Mouse (Mus musculus): ENCODE results near the gene Epha6. TPM values are rescaled to one million over a fixed set of nuclear protein-coding genes. Genes with fewer than 3 reads are reported as not detected.

The Epha6 gene
- 10 to 100 TPM; 44.3 to 53.6 TPM for total RNA-seq (2021)

- intact Hi-C loops (cut with DNase I) = loop anchor here (5.0 to 10.0 kb wide), 2 partner anchors 923 to 1900 kb away; no protein-coding TSS in a partner anchor
- peak; percentile 58 for DNase-seq
Observed at GRCm38 (mm10) chr16:60605061-60605831, at the start of gene Epha6. Gene Epha6, minus strand, starts transcription at chr16:60605531.

- intact Hi-C loops (cut with DNase I) = no loop called here
- no peak for DNase-seq
Observed at GRCm38 (mm10) chr16:60651716-60652115, 46.4 kb upstream of the Epha6 start.

GRCm38 (mm10) chr16:60628091-60628490, 22.8 kb upstream of the Epha6 start:
- intact Hi-C loops (cut with DNase I) = no loop called here
- DNase-seq = no peak

- DNase-seq = peak; percentile 80
- intact Hi-C loops (cut with DNase I) = loop anchor here (5.0 to 10.0 kb wide), 2 partner anchors 924 to 1899 kb away; no protein-coding TSS in a partner anchor
Observed at GRCm38 (mm10) chr16:60605832-60606583, 677 bp upstream of the Epha6 start.

- intact Hi-C loops (cut with DNase I) = loop anchor here (5.0 to 10.0 kb wide), 2 partner anchors 922 to 1900 kb away; no protein-coding TSS in a partner anchor
- peak; percentile 4 for DNase-seq
Observed at GRCm38 (mm10) chr16:60604613-60605012, 718 bp downstream of the Epha6 start.

DNA sequence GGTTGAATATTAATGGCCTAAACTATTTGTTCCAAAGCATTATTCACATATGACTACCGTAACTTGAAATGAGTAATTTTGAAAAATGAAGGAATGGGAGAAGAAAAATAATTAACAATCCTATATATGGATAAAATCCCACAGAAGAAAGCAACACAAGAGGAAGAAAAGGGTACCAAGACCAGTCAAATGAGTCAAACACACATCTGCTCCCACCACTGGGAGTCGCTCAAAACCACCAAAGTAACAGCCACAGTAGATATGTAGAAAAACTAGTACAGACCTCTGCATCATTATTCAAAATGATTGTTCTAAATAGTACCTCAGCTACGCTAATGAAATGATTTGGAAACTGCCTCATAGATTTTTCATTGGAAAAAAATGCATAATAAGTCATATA, 20.0 kb downstream of the Epha6 start:
- DNase-seq = peak; percentile 4
- intact Hi-C loops (cut with DNase I) = no loop called here

GRCm38 (mm10) chr16:60584695-60585094, 20.6 kb downstream of the Epha6 start:
- intact Hi-C loops (cut with DNase I) = no loop called here
- no peak for DNase-seq

- DNase-seq = no peak
- intact Hi-C loops (cut with DNase I) = no loop called here
Observed at GRCm38 (mm10) chr16:60570546-60570945, 34.8 kb downstream of the Epha6 start.

DNA sequence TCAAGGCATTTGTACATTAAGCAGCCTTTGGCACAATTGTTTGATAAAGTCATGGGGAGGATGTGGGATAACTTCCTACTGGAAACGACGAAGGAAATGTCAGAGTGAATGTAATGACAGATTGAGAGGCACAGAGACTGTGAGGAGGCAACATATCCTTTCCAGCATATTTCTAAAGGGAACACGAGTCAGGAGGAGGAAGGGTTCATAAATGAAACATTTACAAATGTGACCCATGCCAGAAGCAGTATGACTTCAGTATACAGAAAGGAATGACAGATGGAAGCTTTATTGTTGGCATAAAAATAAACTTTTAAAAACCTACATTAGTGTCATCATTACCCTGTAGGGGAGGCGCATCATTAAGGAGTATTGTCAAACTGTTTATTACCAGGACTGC, 60.9 kb downstream of the Epha6 start:
- no peak for DNase-seq
- intact Hi-C loops (cut with DNase I) = no loop called here

DNA sequence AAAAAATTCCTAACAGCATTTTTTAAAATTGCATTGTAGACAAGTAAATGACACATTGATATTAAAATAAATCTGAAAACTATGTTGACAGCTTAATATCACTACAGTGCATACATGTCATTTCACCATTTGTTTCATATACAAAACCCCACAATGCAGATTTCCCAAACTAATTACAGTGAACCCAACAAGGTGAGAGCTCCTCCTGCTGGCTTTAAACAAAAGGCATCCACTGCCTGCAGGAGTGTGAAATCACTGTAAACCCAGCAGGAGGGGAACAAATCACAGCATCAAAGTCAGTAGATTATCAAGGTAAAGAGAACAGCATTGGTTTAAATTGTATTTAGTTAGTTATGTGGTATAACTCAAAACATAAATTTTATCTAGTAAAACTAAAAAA, 67.1 kb downstream of the Epha6 start:
- intact Hi-C loops (cut with DNase I) = no loop called here
- DNase-seq = peak; percentile 37

DNA sequence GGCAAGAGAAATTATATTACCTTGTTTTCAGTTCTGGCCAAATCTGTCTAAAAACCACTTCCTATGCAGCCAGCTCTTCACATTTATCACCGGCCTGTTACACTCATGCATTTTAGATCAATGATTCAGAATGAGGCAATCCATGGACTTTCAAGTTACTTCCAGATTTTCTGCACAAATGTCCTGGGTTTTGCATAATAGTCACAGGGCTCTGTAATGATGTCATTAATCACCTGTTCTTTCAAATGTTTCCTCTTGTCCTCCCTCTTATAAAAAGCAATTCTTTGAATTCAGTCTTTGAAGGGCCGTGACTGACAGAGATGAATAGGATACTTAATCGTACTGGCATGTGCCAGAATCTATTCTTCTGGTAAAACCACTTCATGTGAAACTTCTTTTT, 95.6 kb downstream of the Epha6 start:
- intact Hi-C loops (cut with DNase I) = no loop called here
- DNase-seq = no peak

DNA sequence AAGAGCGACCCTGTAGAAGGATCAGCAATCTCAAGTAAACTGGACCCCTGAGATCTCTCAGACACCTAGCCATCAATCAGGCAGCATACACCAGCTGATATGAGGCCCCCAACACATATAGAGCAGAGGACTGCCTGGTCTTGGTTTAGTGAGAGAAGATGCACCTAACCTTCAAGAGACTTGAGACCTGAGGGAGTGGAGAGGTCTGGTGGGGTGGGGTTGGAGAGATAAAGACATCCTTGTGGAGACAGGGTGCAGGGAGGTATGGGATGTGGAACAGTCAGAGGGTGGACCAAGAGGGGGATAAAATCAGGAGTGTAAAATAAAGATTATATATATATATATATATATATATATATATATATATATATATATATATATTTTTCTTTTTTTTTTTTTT, 105.8 kb downstream of the Epha6 start:
- intact Hi-C loops (cut with DNase I) = no loop called here
- no peak for DNase-seq

DNA sequence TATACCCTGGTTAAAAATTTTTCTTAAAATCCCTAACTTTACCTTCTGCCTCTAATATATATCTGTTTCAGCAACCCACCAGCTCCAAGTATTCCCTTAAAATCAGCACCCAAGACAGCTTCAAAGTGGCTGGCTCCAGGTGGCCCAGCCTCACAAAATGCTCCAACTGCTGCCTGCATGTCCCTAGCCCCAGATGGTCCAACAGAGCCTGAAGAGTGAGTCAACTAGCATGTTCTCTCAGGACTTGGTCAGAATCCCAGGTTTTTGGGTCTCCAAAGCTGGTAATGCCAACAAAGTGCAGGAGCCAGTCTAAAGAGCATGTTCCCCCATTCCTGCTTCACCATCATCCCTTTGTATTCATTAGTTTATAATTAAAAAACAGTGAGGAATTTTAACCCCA, 129.6 kb downstream of the Epha6 start:
- intact Hi-C loops (cut with DNase I) = no loop called here
- DNase-seq = no peak

GRCm38 (mm10) chr16:60468200-60468785, 137.0 kb downstream of the Epha6 start:
- intact Hi-C loops (cut with DNase I) = no loop called here
- no peak for DNase-seq

- peak; percentile 14 for DNase-seq
Observed at GRCm38 (mm10) chr16:60435283-60435682, 170.0 kb downstream of the Epha6 start.

DNA sequence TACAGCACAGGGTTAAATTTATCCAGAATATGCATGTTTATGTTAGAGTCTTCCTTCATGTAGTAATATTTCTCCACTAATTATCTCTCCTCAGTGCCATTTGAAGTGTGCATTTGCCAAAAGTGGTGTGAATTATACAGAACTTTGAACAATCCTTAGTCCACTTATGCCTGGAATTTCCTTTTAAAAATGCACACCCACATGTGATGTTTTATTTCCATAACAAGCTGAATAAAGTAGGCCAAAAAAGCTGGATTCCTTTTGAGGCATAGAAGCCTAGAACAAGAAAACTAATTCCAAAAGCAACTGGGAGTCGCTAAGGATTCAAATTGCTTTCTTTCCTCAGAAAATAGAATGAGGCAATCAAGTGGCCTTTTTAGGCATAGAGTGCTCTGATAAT, 171.1 kb downstream of the Epha6 start:
- no peak for DNase-seq
- intact Hi-C loops (cut with DNase I) = no loop called here

More at GRCm38 (mm10) chr16:60435283-60435682, 170.0 kb downstream of the Epha6 start:
- intact Hi-C loops (cut with DNase I) = no loop called here

DNA sequence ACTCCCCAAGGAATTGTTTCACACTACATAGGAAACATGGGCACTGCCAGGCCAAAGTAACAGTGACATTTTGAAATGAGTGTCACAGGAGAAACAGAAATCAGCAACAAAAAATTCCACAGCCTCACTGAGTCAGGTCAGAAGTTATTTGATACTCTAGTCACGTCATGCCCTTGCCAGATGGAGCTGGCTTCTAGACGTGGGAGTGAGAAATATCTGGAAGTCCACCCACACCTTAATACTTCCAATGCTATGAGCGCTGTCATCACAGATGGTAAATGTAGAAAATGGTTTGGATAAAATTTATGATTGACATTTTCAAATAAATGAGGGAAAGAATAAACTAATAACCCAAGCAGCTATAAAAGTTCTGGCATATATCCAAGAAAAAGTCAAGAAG, 210.0 kb downstream of the Epha6 start:
- intact Hi-C loops (cut with DNase I) = no loop called here
- DNase-seq = no peak

- DNase-seq = no peak
- intact Hi-C loops (cut with DNase I) = no loop called here
Observed at GRCm38 (mm10) chr16:60392961-60393360, 212.4 kb downstream of the Epha6 start.

- no peak for DNase-seq
Observed at GRCm38 (mm10) chr16:60375147-60375546, 230.2 kb downstream of the Epha6 start.

DNA sequence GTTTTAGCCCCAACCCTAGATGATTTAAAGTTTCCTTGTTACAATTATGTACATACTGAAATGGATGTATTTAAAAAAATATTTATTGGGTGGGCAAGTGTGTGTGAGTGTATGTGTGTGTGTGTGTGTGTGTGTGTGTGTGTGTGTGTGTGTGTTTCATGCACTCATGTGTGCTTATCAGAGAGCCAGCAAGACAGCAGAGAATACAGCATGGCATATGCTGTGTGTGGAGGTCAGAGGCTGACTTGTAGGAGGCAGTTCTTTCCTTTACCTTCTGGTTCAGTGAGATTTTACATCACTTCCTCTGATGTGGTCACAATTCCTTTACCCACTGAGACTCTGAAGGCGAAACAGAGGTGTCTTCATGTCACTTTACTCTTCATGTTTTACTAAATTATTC, 321.4 kb downstream of the Epha6 start:
- DNase-seq = no peak
- intact Hi-C loops (cut with DNase I) = no loop called here

More at GRCm38 (mm10) chr16:60375147-60375546, 230.2 kb downstream of the Epha6 start:
- intact Hi-C loops (cut with DNase I) = no loop called here

- no peak for DNase-seq
- intact Hi-C loops (cut with DNase I) = no loop called here
Observed at GRCm38 (mm10) chr16:60274109-60274508, 331.2 kb downstream of the Epha6 start.
